Mouse (Mus musculus): Measurements from ENCODE around the gene Rras2. TPM values are rescaled to one million over a fixed set of nuclear protein-coding genes. Genes with fewer than 3 reads are reported as not detected.

Rras2 gene
- polyA plus RNA-seq, 1 experiment from 2014 or later, result 8.1 TPM

DNA sequence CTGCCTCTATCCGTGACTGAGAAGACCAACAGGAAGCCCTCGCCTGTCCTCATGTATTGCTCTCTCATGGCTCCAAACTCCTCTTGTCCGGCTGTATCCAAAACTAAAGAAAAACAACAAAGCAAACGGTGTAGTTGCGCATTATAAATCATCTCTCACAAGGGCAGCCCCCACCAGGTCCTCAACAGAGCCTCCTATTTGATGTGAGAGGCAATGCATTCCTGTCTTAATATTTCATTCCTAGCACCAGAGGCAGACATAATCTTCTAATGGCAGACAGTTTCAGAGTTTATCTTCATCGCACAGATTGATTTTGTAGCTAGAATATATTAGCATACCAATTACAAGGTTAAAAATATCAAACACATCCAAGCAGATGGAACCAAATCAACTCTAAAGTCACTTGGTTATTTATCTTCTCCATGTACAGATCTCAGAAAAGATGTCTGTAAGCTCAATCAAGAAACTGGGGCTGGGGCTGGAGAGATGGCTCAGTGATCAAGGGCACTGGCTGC is 58.6 kb downstream of the Rras2 start:
- Histone ChIP-seq H3K27me3 (ENCODE audit: insufficient read depth, low read length) (no peaks in the 10 kb centered on the region), H3K4me3 (ENCODE audit: low read depth, low read length) (no peak overlapping the region), H3K36me3 (replicated peaks; ENCODE audit: insufficient read depth, low read length) (peaks cover 5% of the 10 kb centered on the region; the same call in 1 of the 2 replicates), H3K27ac (ENCODE audit: low read depth) (no peak overlapping the region), H3K9me3 (ENCODE audit: low read length) (no peaks in the 10 kb centered on the region), H3K4me2 (ENCODE audit: low read depth, low read length) (no peak overlapping the region), H3K4me1 (ENCODE audit: insufficient read depth) (no peaks in the 10 kb centered on the region), H3K9ac (replicated peaks) (no peak overlapping the region)
- TF ChIP-seq EP300 (IDR thresholded peaks at IDR 0.05; ENCODE audit: low read depth), result no peak
- ATAC-seq (no peak), DNase-seq (no peak)
- WGBS (ENCODE audit: insufficient replicate concordance), result 75% methylated on average over 6 of the region's 6 CpGs

DNA sequence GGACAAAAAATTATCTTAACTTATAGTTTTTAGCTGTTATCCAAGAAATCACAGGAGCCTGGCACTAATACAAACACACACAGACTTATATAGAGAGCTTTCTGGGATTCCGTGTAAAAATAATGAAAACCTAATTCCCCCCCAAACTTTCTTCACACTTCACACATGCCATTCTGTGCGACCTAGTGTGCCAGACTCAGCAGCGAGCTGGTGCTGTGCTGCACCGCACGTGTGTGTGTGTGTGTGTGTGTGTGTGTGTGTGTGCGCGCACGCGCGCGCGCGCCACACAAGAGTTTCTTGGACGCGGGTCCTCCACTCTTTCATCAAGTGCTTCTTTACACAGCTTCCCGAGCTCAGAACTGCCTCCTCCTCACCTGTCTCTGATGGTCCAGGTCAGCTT is 59.4 kb downstream of the Rras2 start:
- DNase-seq, result no peak
- no peak overlapping the region for H3K27ac ChIP-seq (ENCODE audit: low read depth)
- no peak overlapping the region for H3K4me2 ChIP-seq (ENCODE audit: low read depth, low read length)
- TF ChIP-seq CTCF (IDR thresholded peaks at IDR 0.05; ENCODE audit: low read depth) (no peak), EP300 (IDR thresholded peaks at IDR 0.05; ENCODE audit: low read depth) (no peak)
- no peaks in the 10 kb centered on the region for H3K9me3 ChIP-seq (ENCODE audit: low read length)
- ATAC-seq, result no peak
- H3K27me3 ChIP-seq (ENCODE audit: insufficient read depth, low read length), result no peaks in the 10 kb centered on the region
- H3K9ac ChIP-seq (replicated peaks), result no peak overlapping the region
- no peak overlapping the region for H3K4me3 ChIP-seq (ENCODE audit: low read depth, low read length)
- peaks cover 5% of the 10 kb centered on the region; the same call in 1 of the 2 replicates for H3K36me3 ChIP-seq (replicated peaks; ENCODE audit: insufficient read depth, low read length)
- 91% methylated on average over 16 of the region's 16 CpGs for WGBS (ENCODE audit: insufficient replicate concordance)
- H3K4me1 ChIP-seq (ENCODE audit: insufficient read depth), result no peaks in the 10 kb centered on the region

DNA sequence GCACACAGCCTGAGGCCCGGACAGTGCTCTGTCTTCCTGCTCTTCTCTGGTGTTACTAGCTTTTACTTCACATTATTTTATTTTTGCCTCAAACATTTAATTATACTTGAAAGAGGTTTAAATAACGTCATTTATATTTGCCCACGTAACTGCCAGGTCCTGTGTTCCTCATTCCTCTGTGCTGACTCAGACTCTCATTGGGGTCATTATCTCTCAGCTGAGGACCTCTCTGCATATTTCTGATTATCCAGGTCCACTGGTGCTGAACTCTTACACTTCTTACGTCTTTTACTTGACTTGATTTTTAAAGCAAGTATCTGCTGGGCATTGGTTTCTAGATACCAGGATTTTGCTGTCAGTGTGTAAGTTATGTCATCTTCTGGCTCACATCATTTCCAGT is 63.9 kb downstream of the Rras2 start:
- Histone ChIP-seq H3K9ac (replicated peaks) (no peak overlapping the region), H3K36me3 (replicated peaks; ENCODE audit: insufficient read depth, low read length) (peaks cover 5% of the 10 kb centered on the region), H3K4me1 (ENCODE audit: insufficient read depth) (no peaks in the 10 kb centered on the region), H3K9me3 (ENCODE audit: low read length) (no peaks in the 10 kb centered on the region), H3K4me3 (ENCODE audit: low read depth, low read length) (no peak overlapping the region), H3K4me2 (ENCODE audit: low read depth, low read length) (no peak overlapping the region), H3K27ac (ENCODE audit: low read depth) (no peak overlapping the region), H3K27me3 (ENCODE audit: insufficient read depth, low read length) (no peaks in the 10 kb centered on the region)
- DNase-seq (no peak), ATAC-seq (no peak)
- WGBS (ENCODE audit: insufficient replicate concordance), result 62% methylated on average over 4 of the region's 4 CpGs
- TF ChIP-seq CTCF (IDR thresholded peaks at IDR 0.05; ENCODE audit: low read depth) (no peak), EP300 (IDR thresholded peaks at IDR 0.05; ENCODE audit: low read depth) (no peak)

DNA sequence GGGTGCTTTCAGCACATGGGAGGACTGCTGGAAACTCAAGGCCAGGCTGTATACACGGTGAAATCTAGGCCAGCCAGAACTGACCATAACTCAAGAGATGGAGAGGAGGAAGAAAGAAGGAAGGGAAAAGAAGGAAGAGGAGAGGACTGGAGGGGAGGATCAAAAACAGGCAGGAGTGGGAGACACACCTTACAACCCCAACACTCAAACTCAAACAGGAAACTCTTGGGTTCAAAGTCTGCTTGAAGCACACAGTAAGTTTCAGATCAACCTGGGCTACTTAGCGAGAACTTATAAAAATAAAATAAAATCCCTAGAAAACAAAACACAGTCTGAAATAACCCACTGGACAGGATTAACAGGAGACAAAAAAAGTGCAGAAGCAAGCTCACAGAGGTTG is 71.8 kb downstream of the Rras2 start:
- 69% methylated on average over 2 of the region's 2 CpGs for WGBS (ENCODE audit: insufficient replicate concordance)
- Histone ChIP-seq H3K4me3 (ENCODE audit: low read depth, low read length) (no peak overlapping the region), H3K27me3 (ENCODE audit: insufficient read depth, low read length) (no peaks in the 10 kb centered on the region), H3K36me3 (replicated peaks; ENCODE audit: insufficient read depth, low read length) (peaks cover 6% of the 10 kb centered on the region; the same call in 1 of the 2 replicates), H3K4me2 (ENCODE audit: low read depth, low read length) (no peak overlapping the region), H3K9me3 (ENCODE audit: low read length) (no peaks in the 10 kb centered on the region), H3K27ac (ENCODE audit: low read depth) (no peak overlapping the region), H3K4me1 (ENCODE audit: insufficient read depth) (no peaks in the 10 kb centered on the region), H3K9ac (replicated peaks) (no peak overlapping the region)
- no peak for TF ChIP-seq EP300 (IDR thresholded peaks at IDR 0.05; ENCODE audit: low read depth)
- no peak for TF ChIP-seq CTCF (IDR thresholded peaks at IDR 0.05; ENCODE audit: low read depth)
- no peak for ATAC-seq
- DNase-seq, result no peak

- no peak for ATAC-seq
- no peaks in the 10 kb centered on the region for H3K4me1 ChIP-seq (ENCODE audit: insufficient read depth)
- H3K4me2 ChIP-seq (ENCODE audit: low read depth, low read length), result no peak overlapping the region
- TF ChIP-seq EP300 (IDR thresholded peaks at IDR 0.05; ENCODE audit: low read depth) (no peak), CTCF (IDR thresholded peaks at IDR 0.05; ENCODE audit: low read depth) (no peak)
- WGBS (ENCODE audit: insufficient replicate concordance), result 21% methylated on average over 6 of the region's 6 CpGs
- no peak for DNase-seq
- 0 out of 2 replicates have a peak, but pooled peaks cover 6% of the 10 kb centered on the region for H3K36me3 ChIP-seq (replicated peaks; ENCODE audit: insufficient read depth, low read length)
- no peaks in the 10 kb centered on the region for H3K9me3 ChIP-seq (ENCODE audit: low read length)
- H3K4me3 ChIP-seq (ENCODE audit: low read depth, low read length), result no peak overlapping the region
- H3K9ac ChIP-seq (replicated peaks), result no peak overlapping the region
- H3K27me3 ChIP-seq (ENCODE audit: insufficient read depth, low read length), result no peaks in the 10 kb centered on the region
- no peak overlapping the region for H3K27ac ChIP-seq (ENCODE audit: low read depth)
These were observed 73.5 kb downstream of the Rras2 start for GRCm38 (mm10) chr7:114043929-114044549.

DNA sequence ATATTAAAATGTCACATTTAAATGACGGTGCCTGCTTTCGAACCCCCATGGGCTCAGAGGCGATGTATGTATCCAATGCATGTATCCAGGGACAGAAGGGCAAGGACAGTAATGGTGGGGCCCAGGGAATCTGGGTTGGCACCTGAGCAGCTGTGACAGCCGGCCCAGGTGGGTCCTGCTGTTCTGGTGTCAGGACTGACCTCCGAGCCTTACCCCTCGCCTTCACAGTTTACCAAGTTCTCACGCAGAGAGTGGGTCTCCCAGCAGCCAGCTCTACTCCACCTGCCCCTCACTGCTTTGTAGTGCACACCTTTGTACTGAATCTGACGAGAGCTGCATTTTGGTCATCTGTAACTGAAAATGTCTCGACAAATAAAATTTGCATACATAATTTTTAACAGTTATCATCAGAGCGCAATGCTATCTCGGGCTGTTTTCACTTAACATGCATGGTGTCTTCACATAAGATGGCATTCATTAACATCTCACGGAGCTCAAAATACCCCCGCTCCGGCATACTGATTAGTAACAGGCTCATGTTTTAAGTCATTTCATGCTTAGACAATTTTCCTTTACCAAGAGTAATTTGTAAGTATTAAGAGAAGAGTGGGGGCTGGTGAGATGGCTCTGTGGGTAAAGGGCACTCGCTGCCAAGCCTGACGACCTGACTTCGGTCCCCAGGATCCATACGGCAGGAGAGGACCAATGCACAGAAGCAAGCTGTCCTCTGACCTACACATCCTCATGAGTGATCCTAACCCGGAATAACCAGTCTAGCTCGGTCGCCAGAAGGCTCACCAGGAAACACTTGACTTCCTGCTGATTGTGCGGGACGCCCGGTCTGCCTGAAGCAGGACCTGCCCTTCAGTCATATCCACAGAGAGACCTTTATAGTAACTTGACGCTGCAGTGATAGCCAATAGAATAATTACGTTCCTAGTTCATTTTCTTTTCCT is 74.3 kb downstream of the Rras2 start:
- Histone ChIP-seq H3K4me3 (ENCODE audit: low read depth, low read length) (no peak overlapping the region), H3K27me3 (ENCODE audit: insufficient read depth, low read length) (no peaks in the 10 kb centered on the region), H3K9ac (replicated peaks) (no peak overlapping the region), H3K4me2 (ENCODE audit: low read depth, low read length) (no peak overlapping the region), H3K27ac (ENCODE audit: low read depth) (no peak overlapping the region), H3K9me3 (ENCODE audit: low read length) (no peaks in the 10 kb centered on the region), H3K36me3 (replicated peaks; ENCODE audit: insufficient read depth, low read length) (0 out of 2 replicates have a peak, but pooled peaks cover 6% of the 10 kb centered on the region), H3K4me1 (ENCODE audit: insufficient read depth) (no peaks in the 10 kb centered on the region)
- WGBS (ENCODE audit: insufficient replicate concordance), result 61% methylated on average over 26 of the region's 26 CpGs
- ATAC-seq (0 out of 2 replicates have a peak, but pooled peaks have one; percentile 13), DNase-seq (no peak)
- no peak for TF ChIP-seq CTCF (IDR thresholded peaks at IDR 0.05; ENCODE audit: low read depth)
- TF ChIP-seq EP300 (IDR thresholded peaks at IDR 0.05; ENCODE audit: low read depth), result no peak

All from liver, postnatal 0 days (tissue).